Mouse (Mus musculus): ENCODE data around the gene Gm10647.
"Not testable (repeated sequence)": the region's sequence is repeated elsewhere in the genome, so short reads cannot be mapped to it uniquely, and the experiment has no call there.

Gm10647 gene

DNA sequence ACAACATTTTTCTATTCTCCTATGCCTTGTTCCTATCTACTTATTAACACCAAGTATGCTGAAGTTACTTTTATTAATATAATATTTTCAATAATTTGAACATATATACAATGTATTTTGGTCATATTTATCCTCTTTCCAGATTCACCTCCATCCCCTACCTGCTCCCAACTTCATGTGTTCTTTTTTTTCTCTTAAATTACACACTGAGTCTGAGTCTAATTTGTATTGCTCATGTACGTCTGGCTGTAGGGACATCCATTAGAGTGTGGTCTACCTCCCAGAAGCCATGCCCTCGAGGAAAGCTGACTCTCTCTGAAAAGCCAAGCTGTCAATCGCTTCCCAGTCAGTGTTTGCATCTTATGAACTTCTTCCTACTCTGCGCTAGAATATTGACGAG lies at the start of gene Gm10647:
Gene Gm10647 (plus strand): TSS at position 301 of the 400 bp plus-strand sequence.
- no peak for DNase-seq

DNA sequence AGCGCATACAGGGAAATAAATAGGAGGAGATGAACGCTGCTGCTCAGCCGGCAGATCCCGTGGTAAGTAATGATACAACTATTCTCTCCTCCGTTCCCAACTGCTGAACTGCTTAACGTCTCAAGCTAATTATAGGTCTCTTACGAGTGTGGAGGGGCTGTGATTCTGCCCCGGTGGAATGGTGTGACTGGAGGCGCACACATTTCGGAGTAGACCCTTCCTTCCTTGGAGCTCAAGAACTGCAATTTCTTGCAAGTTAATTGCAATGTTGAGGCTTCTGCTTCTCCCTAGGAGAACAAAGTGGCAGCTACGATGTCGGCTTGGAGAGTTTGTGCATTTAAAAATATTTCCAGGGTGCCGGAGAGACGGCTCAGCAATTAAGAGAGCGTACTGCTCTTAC lies 48.4 kb upstream of the Gm10647 start:
- no peak for DNase-seq

- no peak for DNase-seq
Observed at GRCm38 (mm10) chr9:66752849-66753248, 44.0 kb upstream of the Gm10647 start.

- DNase-seq = peak; percentile 57
Observed at GRCm38 (mm10) chr9:66760991-66761390, 35.8 kb upstream of the Gm10647 start.

DNA sequence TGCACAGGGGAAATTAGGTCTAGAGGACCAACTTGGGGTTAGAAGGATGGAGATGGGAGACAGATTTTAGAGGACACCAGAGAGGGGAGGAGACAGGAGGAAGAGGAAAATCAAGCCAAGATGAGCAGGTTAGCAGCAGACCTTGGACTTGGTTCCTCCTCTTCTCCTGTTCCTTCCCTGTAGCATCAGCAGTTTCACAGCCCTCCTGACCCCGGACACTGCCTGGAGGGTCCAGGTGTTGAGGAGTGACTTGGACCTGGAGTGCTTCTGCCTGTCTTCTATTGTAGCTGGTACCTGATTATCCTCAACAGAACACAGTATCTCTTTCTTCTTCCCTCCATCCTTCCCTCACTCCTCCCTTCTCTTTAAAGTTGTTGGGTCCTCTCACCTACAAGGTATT lies 28.1 kb upstream of the Gm10647 start:
- DNase-seq = peak; percentile 63

DNA sequence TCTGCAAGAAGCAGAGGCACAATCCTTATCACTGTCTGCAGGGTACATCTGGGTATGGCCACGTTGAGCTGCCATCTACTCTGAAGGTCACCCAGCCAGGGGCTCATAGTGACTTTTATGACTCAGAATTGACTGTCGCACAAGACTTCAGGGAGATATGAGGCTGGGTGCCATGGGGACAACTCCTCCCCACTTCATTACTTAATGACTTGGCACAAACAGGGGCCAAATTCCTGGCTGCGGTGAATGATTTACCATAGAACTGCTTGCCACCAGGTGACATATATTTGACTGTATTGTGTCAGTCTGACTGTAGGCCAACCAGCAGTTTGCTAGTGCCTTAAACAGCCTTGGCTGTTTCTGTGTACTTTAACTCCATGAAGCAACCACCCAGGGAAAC lies 27.6 kb upstream of the Gm10647 start:
- peak; percentile 91 for DNase-seq

- peak; percentile 67 for DNase-seq
Observed at GRCm38 (mm10) chr9:66770701-66771100, 26.1 kb upstream of the Gm10647 start.

- not testable (repeated sequence) for DNase-seq
Observed at GRCm38 (mm10) chr9:66784552-66784951, 12.3 kb upstream of the Gm10647 start.

DNA sequence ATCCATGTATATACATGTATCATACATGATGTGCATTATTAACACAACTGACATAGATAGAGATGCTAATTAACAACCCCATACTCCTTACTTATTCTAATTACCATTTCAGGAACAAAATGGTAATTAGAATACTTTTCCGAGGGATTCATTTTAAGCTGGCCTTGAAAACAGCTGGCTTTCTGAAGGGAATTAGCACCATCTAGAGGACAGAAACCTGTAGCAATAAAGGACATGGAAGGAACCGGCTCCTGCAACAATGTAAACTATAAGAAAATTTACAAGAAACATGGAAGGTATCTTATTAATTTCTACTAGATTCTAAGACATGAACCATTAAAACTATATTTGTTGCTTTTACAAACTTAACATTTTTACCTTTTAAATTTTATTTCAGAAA lies 9.0 kb upstream of the Gm10647 start:
- no peak for DNase-seq

DNA sequence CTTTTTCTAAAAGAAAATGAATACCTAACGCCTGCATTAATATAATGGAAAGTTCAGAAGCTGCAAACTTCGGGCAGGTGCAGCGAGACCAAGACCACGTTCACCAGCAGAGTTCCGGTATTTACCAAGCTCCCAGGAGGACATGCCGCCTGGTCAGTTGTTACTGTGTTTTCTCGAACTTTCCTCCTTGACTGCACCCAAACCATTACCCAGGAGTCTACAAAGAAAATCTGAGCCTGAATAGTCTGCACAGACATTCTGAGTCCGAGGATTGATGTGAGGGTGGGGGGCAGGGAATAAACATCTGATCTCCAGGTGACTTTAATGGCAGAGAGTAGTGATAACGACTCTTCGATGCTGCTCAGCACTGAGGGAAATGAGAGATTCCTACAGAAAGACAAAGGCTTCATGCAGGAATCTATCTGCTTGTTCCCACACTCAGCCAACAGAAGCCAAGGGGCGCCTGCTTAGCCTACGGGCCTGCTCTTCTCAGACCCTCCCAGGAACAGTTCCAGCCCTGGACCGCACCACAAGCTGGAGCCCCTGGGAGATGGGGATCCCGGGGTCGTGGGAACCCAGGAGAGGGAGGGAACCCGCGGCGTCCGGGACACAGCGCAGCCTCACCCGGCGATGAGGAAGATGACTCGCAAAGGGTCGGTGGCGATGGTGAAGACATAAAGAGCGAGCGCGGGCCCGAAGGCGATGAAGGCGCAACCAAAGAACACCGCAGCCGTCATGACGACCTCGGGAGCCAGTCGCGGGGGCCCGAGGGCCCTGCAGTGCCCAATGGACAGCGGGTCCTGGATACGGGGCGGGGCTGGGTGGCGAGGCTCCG lies 2.0 kb upstream of the Gm10647 start:
- DNase-seq = peak; percentile 15

GRCm38 (mm10) chr9:66795464-66796324 lies 1.1 kb upstream of the Gm10647 start, which contains the start of gene Aph1b:
Gene Aph1b, minus strand, starts transcription at chr9:66795490.
- peak; percentile 99 for DNase-seq

DNA sequence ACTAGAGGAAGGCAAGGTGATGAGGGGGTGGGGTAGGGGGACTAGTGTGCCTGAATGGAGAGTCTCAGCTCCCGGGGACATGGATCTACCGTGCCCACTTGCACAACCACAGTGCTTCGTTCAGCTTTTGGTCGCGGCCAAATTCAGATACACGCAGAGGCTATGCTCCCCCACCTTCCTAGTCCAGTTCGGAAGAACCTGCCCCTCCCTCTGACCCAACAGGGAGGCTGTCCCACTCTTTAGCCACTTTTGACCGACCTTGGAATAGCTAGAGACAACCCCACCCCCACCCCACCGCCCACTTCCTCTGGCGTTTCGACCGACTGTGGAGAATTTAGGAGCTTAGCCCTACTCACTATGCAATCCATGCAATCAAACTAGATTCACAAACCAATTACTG lies 5.1 kb downstream of the Gm10647 start:
- DNase-seq = no peak

DNA sequence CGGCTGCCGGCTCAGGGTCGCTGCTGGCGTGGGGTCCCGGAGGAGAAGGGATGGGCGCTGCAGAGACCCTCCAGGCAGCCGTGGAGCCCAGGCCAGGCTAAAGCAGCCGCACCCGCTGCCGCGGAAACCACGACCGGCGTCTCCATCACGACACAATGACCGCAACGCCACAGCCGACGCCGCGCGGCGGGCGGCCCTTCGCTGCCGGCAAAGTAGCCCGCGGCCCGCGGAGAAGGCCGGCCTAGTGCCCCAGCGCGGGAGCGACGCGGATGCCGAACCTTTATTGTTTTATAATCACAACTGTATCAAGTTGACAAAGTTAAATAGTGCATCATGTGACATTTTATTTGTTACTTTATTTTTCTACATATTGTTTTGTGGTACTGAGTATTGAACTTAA lies 9.1 kb downstream of the Gm10647 start:
- not testable (repeated sequence) for DNase-seq

DNA sequence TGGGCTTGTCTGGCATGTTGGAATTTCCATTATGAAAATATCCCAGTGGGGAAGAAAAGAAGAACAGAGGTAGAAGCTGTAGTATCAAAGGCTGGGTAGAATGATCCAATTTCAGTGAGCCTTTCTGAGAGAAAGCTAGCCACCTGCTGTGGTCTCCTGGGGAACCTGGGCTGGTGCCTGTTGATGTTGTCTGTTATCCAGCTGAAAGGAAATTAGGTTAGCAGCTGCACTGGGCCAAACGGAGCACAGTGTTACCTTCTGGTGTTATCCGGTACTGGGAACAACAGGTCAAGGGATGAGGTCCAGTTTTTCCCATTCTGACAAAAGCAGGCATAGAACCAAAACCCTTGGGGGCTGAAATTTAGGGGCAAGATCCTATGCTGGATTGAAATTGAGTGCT lies 16.6 kb downstream of the Gm10647 start:
- no peak for DNase-seq

- no peak for DNase-seq
Observed at GRCm38 (mm10) chr9:66820996-66821395, 24.2 kb downstream of the Gm10647 start.

- not testable (repeated sequence) for DNase-seq
Observed at GRCm38 (mm10) chr9:66822255-66822654, 25.4 kb downstream of the Gm10647 start.

- no peak for DNase-seq
Observed at GRCm38 (mm10) chr9:66825990-66826389, 29.2 kb downstream of the Gm10647 start.

DNA sequence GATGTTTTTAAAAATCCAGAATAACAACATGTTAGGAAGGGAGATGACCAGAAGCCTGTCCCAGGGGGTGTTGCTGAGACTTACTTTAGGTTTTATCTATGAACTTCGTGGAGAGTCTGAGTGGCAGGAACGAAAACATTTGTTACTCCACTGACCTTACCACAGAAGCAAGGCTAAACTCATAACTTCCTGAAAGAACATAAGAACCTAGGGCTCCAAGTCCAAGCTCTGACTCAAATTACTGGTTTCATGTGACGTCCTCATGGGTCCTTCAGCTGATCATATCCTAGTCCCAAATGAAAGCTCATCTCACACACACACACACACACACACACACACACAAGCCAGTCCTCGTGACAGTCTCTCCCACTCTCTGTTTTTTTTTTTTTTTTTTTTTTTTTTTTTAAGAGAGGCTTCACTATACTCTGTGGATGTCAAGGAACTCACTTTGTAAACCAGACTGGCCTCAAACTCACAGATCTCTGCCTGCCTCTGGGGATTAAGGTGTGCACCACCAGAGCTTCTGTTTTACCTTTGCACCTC lies 35.6 kb downstream of the Gm10647 start:
- no peak for DNase-seq

DNA sequence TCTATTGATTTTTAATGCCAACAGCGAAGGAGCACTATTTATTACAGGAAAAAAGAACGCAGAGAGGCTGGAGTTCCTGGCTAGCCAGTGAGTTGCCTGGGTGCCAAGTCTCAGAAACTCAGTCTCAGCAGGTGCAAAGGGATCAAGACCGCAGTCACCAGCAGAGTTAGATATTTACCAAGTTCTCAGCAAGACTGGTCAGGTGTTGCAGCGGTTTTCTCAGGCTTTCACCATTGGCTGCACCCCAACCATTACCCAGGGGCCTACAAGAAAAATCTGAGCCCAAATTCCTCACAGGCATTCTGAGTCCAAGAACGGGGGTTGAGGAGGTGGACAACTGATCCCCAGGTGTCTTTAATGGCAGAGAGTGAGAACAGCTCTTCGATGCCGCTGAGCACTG lies 37.0 kb downstream of the Gm10647 start:
- peak; percentile 78 for DNase-seq

DNA sequence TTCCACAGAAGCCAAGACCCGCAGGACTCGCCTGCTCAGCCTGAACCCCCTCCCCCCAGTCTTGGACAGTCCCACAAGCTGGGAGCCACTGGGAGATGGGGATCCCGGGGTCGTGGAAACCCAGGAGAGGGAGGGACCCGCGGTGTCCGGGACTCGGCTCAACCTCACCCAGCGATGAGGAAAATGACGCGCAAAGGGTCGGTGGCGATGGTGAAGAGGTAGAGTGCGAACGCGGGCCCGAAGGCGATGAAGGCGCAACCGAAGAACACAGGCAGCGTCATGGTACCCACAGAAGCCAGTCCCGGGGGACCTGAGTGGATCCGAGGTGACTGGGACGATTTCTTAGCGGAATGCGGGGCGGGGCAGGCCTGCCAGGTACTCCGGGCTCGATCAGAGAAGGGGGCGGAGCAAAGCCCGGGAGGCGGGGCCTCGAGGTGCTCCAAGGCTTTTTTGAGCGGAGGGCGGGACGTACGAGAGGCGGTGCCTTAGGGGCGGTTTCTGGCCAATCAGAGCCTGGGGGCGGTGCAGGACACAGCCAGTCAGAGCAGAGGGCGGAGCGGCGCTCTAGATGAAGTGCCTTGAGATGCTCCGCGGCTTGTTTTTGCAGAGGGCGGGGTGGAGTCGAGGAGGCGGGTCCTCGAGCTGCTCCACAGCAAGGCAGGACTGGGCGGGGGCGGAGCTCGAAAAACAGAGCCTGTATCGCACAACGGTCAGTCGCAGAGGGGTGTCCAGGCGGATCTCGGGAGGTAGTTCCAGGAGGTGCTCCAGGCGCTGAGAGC lies 37.7 kb downstream of the Gm10647 start, which contains the start of gene Aph1c:
Gene Aph1c (minus strand): TSS at position 409 of the 779 bp plus-strand sequence.
- peak; percentile 100 for DNase-seq

DNA sequence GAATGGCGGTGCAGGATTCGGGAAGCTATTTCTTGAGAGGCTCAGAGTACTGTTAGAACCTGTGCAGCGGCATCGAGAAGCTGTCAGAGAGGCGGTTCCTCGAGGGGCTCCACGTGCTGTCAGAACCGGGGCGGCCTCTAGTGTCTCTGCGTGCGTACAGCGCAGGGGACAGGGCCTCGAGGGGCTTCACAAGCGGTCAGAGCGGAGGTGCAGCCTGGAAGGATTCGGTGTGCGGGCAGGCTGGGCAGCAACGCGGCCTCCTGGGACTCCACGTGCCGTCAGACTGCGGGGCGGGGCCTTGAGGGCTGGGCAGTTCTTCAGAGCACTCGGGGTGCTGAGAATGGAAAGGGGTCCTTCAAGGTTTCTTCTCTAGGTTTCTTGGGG lies 38.2 kb downstream of the Gm10647 start:
- DNase-seq = no peak

- no peak for DNase-seq
Observed at GRCm38 (mm10) chr9:66846822-66847221, 50.0 kb downstream of the Gm10647 start.

Measured in kidney, adult 11 months (tissue).